Mouse (Mus musculus): Measurements from ENCODE around the gene Fktn.

DNA sequence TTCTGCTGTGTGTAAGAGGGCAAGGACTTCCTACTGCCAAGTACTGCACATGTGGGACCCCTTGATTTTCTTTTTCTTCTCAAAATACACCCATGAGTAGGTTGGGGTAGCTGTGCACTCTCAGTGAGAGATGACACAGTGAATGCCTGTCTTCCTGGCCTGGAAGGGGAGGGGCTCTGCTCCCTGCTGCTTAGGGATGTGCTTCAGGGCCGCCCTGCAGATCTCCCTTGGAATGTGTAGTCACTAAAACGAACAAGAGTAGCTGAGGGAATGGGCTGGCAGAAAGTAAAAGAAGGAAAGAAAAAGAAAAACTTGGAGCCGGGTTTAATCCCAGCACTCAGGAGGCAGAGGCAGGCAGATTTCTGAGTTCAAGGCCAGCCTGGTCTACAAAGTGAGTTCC lies 48.7 kb downstream of the Fktn start:
- no peak for TF ChIP-seq CTCF (IDR thresholded peaks at IDR 0.05)
- TF ChIP-seq POLR2A (IDR thresholded peaks at IDR 0.05; ENCODE audit: insufficient read depth, low read depth, low read length) = no peak
